Mouse (Mus musculus) adrenal gland, postnatal 36 days (tissue): ENCODE measurements at regions not wholly inside any gene's neighbourhood (a gene's known extent, or its start where the extent isn't known, plus 50 kb on each side); places are given as distances from the start of the nearest gene placed in this dataset.
A peak's percentile ranks its signal among the peaks of the same experiment; 100 is the strongest.

ENCODE experiments used
- DNase-seq, 2 experiments: peaks; one replicate each; pipeline ENCODE4 v3.0.0; 2021; ENCODE audit warnings: mixed read lengths in 1 of 2

- peak; percentile 81 to 88 for DNase-seq
Measured at GRCm38 (mm10) chr9:31971801-31972628, 58.8 kb upstream of the Barx2 start.

- DNase-seq: no peak
Measured at GRCm38 (mm10) chr9:31972629-31972993, 59.3 kb upstream of the Barx2 start.

- DNase-seq: no peak
Measured at GRCm38 (mm10) chr9:31976191-31976590, 62.9 kb upstream of the Barx2 start.

GRCm38 (mm10) chr9:31978071-31978470 is 64.8 kb upstream of the Barx2 start:
- no peak for DNase-seq

GRCm38 (mm10) chr9:31979211-31979610 is 65.9 kb upstream of the Barx2 start:
- DNase-seq: peak; percentile 7 to 21

GRCm38 (mm10) chr9:31980459-31980858 is 67.2 kb upstream of the Barx2 start:
- no peak for DNase-seq

- DNase-seq: peak in 1 of 2 experiments; percentile 13
Measured at GRCm38 (mm10) chr9:31983759-31984586, 70.7 kb upstream of the Barx2 start.

GRCm38 (mm10) chr9:31988826-31989225 is 75.6 kb upstream of the Barx2 start:
- DNase-seq: no peak

- no peak for DNase-seq
Measured at GRCm38 (mm10) chr9:31989581-31990360, 76.5 kb upstream of the Barx2 start.

- no peak for DNase-seq
Measured at GRCm38 (mm10) chr9:31990456-31990855, 77.2 kb upstream of the Barx2 start.

- DNase-seq: no peak
Measured at GRCm38 (mm10) chr9:31993631-31994601, 80.7 kb upstream of the Barx2 start.

- no peak for DNase-seq
Measured at GRCm38 (mm10) chr9:31995101-31995500, 81.8 kb upstream of the Barx2 start.

- DNase-seq: no peak
Measured at GRCm38 (mm10) chr9:31995700-31996099, 82.4 kb upstream of the Barx2 start.

- DNase-seq: no peak
Measured at GRCm38 (mm10) chr9:31996466-31997177, 83.4 kb upstream of the Barx2 start.

GRCm38 (mm10) chr9:31997178-31998097 is 84.2 kb upstream of the Barx2 start:
- no peak for DNase-seq

GRCm38 (mm10) chr9:31998488-31999280 is 85.4 kb upstream of the Barx2 start:
- DNase-seq: no peak

- peak; percentile 23 to 55 for DNase-seq
Measured at GRCm38 (mm10) chr9:31999760-32000159, 86.5 kb upstream of the Barx2 start.

GRCm38 (mm10) chr9:32002924-32003323 is 89.7 kb upstream of the Barx2 start:
- DNase-seq: no peak

- no peak for DNase-seq
Measured at GRCm38 (mm10) chr9:32003730-32004129, 90.5 kb upstream of the Barx2 start.
